Mouse (Mus musculus): ENCODE measurements around the gene Crot. TPM values are rescaled to one million over a fixed set of nuclear protein-coding genes. Genes with fewer than 3 reads are reported as not detected.
"Not testable (repeated sequence)": the region's sequence is repeated elsewhere in the genome, so short reads cannot be mapped to it uniquely, and the experiment has no call there.

The Crot gene
- total RNA-seq, 1 experiment from 2014 or later = 78.7 TPM

GRCm38 (mm10) chr5:8997513-8997895, 380 bp upstream of the Crot start:
- DNase-seq = no peak

DNA sequence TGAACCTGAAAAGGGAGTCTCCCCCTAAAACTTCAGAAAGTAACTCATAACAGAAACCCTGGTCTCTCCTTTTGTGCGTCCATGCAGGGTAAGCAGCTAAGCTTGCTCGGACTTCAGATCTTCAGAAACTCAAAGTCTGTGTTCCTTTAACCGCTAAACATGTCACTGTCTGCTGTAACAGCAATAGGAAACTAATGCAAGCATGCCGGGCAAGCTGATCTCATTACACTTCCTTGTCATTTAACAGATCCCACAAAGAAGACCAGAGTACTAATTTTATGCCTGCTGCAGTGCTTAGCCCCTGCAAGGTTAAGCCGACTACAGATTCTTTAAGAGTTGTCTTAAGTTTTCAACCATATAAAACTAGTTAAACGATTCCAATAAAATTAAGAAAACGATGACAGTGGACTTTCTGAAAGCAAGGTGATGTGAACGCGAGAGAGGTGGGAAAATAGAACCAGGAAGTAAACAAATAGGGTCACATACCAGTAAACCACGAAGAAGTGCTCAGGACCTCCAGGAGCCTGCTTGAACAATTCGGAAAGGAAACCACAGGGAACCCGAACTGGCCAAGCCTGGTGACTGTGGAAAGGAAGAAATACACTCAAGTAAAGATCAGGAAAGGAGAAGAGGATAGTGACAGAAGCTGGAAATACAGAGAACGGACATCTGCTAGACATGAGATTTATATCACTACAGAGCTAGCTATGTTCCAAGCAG, 998 bp downstream of the Crot start:
- no peak for DNase-seq

- DNase-seq = no peak
These were observed 5.5 kb downstream of the Crot start for GRCm38 (mm10) chr5:8991626-8992025.

- DNase-seq = no peak
These were observed 6.6 kb downstream of the Crot start for GRCm38 (mm10) chr5:8990526-8990925.

DNA sequence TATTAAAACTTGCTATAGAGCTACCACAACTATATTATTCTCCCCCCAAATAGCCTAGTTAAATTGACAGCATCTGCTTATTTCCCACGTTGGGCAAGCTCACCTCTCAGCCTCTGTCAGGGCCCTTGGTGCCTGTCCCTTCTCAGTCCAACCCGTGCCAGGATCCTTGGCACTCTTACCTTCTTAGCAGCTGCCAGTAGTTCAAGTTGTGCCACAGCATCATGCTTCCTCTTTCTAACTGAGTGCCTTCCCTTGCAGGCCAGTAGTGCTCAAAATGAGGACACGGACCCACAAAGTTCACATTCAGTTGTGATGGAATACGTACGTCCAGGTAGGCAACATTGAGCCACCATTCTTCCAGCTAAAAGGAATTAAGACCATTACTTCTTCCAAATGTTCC, 9.2 kb downstream of the Crot start:
- DNase-seq = no peak

DNA sequence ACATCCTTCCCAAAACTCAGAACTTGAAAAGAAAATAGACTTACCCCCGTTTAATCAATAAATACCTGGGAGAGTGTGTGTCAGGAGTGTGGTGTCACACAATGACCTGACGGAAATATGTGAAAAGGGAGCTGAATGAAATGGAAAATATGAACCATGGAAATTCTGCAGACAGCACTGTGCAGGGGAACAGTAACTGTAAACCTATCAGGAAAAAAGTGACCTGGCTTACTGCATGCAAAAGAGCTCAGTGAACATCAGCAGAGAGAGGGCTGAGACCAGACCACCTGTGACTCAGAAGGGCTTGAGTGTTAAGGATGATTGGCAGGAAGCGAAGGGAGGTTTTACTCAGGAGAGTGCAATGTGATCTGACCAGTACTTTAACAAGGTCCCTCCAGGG, 11.7 kb downstream of the Crot start:
- no peak for DNase-seq

- DNase-seq = no peak
These were observed 22.4 kb downstream of the Crot start for GRCm38 (mm10) chr5:8974721-8975120.

GRCm38 (mm10) chr5:8972355-8972754, 24.8 kb downstream of the Crot start:
- no peak for DNase-seq

DNA sequence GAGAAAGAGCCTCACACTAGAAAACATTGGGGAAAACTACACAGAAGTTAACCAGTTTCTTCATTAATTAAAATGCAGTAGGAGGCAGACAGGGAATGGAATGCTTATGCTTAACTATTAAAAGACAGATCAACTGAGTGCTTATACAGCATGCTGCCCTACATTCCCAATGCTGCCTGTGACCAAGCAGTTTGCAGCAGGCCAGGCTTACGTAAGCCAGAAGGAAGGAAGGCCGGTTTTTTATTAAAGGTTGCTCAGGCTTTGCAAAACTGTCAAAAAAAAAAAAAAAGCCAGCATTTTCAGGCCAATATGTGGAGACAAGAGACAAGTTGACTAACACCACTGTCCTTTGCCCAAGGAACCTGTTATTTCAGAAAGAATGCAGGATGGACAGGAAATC, 26.4 kb downstream of the Crot start:
- DNase-seq = no peak

GRCm38 (mm10) chr5:8964487-8964886, 32.6 kb downstream of the Crot start:
- DNase-seq = no peak

DNA sequence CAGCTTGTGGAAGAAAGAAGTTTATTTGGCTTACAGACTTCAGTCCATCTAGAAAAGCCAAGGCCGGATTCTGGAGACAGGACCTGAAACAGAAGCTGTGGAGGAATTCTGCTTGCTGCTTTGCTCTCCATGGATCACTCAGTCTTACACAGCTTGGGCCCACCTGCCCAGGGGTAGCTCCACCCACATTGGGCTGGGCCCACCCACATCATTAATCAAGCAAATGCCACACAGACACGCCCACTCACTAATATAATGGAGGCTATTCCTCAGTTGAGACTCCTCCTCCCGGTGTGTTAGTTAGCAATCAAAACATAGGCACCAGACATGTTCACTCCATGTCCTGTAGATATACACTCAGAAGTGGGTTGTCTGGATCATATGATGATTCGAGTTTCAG, 36.6 kb downstream of the Crot start:
- no peak for DNase-seq

DNA sequence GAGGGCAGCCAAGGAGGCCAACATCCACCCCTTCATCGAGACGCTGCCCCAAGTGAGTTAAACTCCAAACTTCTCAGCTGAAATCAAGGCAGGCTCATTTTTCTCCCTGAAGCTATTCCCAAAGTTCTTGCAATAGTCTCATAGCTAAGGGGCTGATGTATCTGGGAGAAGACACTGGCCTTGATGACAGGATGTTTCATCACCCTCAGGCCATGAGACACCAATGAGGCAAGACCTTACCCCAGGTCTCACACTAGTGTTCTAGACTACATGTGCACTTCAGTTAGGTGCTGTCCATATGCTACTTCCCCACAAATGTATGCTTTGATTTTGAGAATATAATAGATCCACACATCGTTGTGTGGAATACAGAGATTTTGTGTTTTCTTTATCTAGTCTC, 41.6 kb downstream of the Crot start:
- no peak for DNase-seq

DNA sequence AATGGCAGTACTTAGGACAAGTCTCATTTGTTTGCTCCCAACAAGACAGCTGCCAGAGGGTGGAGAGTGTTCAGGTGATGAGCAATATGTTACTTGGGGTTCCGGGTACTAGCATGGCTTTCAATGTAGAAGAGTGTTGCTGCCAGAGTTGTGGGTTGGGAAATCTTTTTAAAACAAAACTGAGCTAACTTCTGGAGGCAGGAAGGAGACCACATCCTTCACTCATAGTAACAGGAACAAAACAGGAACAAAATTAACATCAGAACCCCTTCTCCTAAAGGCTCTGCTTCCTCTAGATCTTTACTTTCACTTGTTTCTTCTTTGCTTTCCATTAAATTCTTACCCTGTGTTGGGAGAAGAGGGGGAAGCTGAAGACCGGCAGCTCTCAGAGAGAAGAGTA, 43.5 kb downstream of the Crot start:
- no peak for DNase-seq

- no peak for DNase-seq
These were observed 49.6 kb downstream of the Crot start for GRCm38 (mm10) chr5:8947423-8948110.

DNA sequence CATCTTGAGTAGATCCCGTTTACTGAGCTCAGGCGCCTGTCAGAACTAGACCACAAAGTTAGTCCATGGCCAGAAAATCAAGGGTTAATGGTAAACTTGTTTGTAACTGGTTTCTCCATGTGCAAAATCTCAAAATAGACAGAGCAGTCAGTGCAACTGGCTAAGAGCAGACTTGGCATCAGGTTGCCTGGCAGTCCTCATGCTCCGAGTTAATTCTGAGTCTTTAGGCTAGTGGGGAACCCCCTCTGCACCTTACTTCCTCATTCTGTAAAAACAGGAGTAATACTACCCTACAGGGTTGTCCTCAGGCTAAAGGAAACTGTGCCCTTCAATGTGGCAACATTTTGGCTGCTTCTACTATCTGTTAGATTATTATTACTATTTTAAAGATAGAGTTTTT, 53.3 kb downstream of the Crot start:
- DNase-seq = no peak

DNA sequence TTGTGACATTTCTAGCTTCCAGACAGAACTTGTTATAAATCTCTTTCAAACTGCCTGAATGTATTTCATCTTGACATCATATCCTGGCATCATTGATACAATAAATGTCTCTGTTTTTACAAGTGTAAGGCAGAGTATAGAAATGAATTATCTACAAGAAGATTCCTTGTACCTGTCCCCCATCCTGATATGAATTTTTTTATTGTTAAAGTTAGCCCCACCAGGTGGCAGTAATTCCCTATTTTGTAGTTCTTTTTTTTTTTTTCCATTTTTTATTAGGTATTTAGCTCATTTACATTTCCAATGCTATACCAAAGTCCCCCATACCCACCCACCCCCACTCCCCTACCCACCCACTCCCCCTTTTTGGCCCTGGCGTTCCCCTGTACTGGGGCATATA, 55.9 kb downstream of the Crot start:
- DNase-seq = not testable (repeated sequence)

- no peak for DNase-seq
These were observed 59.2 kb downstream of the Crot start for GRCm38 (mm10) chr5:8937965-8938364.

- DNase-seq = no peak
These were observed 68.7 kb downstream of the Crot start for GRCm38 (mm10) chr5:8928440-8928839.

- no peak for DNase-seq
These were observed 80.1 kb downstream of the Crot start for GRCm38 (mm10) chr5:8917069-8917468.

- no peak for DNase-seq
These were observed 80.7 kb downstream of the Crot start for GRCm38 (mm10) chr5:8916400-8916799.

Measured in adrenal gland, postnatal 14 days (tissue).